Mouse (Mus musculus) c-Kit-positive CD71-negative TER-119-negative erythroid progenitor cells, embryonic 14.5 days (primary cell): Measurements from ENCODE around the gene Syn3.

Source experiments
- DNase-seq: peaks from one replicate; pipeline ENCODE4 v3.0.0-alpha.2; 2013; ENCODE audit warnings: low read depth

The Syn3 gene

GRCm38 (mm10) chr10:86093109-86094035 lies 405.3 kb downstream of the Syn3 start:
- no peak for DNase-seq

GRCm38 (mm10) chr10:86091919-86092318 lies 406.8 kb downstream of the Syn3 start:
- DNase-seq = no peak

GRCm38 (mm10) chr10:86079921-86080320 lies 418.8 kb downstream of the Syn3 start:
- DNase-seq = no peak

GRCm38 (mm10) chr10:86078761-86079160 lies 419.9 kb downstream of the Syn3 start:
- DNase-seq = no peak

GRCm38 (mm10) chr10:86077272-86077671 lies 421.4 kb downstream of the Syn3 start:
- DNase-seq = no peak

GRCm38 (mm10) chr10:86074971-86075711 lies 423.6 kb downstream of the Syn3 start:
- no peak for DNase-seq

- DNase-seq = no peak
Measured at GRCm38 (mm10) chr10:86074134-86074533, 424.6 kb downstream of the Syn3 start.

GRCm38 (mm10) chr10:86070751-86071150 lies 427.9 kb downstream of the Syn3 start:
- DNase-seq = no peak

- no peak for DNase-seq
Measured at GRCm38 (mm10) chr10:86069341-86069740, 429.4 kb downstream of the Syn3 start.

GRCm38 (mm10) chr10:86067911-86068310 lies 430.8 kb downstream of the Syn3 start:
- DNase-seq = no peak

- DNase-seq = no peak
Measured at GRCm38 (mm10) chr10:86066651-86067050, 432.0 kb downstream of the Syn3 start.

- DNase-seq = no peak
Measured at GRCm38 (mm10) chr10:86065661-86066060, 433.0 kb downstream of the Syn3 start.

GRCm38 (mm10) chr10:86064937-86065336 lies 433.8 kb downstream of the Syn3 start:
- peak; percentile 39 for DNase-seq

- DNase-seq = no peak
Measured at GRCm38 (mm10) chr10:86063018-86063384, 435.7 kb downstream of the Syn3 start.

GRCm38 (mm10) chr10:86062261-86063017 lies 436.3 kb downstream of the Syn3 start:
- no peak for DNase-seq

GRCm38 (mm10) chr10:86060267-86060666 lies 438.4 kb downstream of the Syn3 start:
- no peak for DNase-seq

GRCm38 (mm10) chr10:86057712-86058111 lies 441.0 kb downstream of the Syn3 start:
- no peak for DNase-seq

- DNase-seq = no peak
Measured at GRCm38 (mm10) chr10:86057286-86057685, 441.4 kb downstream of the Syn3 start.

GRCm38 (mm10) chr10:86056297-86056903 lies 442.3 kb downstream of the Syn3 start:
- no peak for DNase-seq

GRCm38 (mm10) chr10:86052818-86053522 lies 445.7 kb downstream of the Syn3 start:
- peak; percentile 17 for DNase-seq

GRCm38 (mm10) chr10:86050522-86050921 lies 448.2 kb downstream of the Syn3 start:
- DNase-seq = no peak
